8 mouse cellular contexts compared by ENCODE assay signal in genomic region chr7:80687721-80688555, GRCm38 (mm10). TPM values are rescaled to one million over a fixed set of nuclear protein-coding genes. Genes with fewer than 3 reads are reported as not detected.
A peak's percentile ranks its signal among the peaks of the same experiment; 100 is the strongest.
DNase-seq lines count a peak whose midpoint lies in the region; ATAC-seq and TF ChIP-seq lines count a peak whose summit lies in the region.

No protein-coding gene starts in this region.

- peaks cover 18% of the 10 kb centered on the region for H3K4me1 ChIP-seq in embryonic facial prominence, embryonic 10.5 days
- H3K4me1 ChIP-seq in intestine, postnatal 0 days (replicated peaks; ENCODE audit: control insufficient read depth, insufficient read depth, low read length): peaks cover 2% of the 10 kb centered on the region; the same call in 1 of the 2 replicates

- H3K9ac ChIP-seq in intestine, postnatal 0 days (ENCODE audit: low read depth, low read length): peak overlapping the region; percentile 93

- H3K4me3 ChIP-seq in embryonic facial prominence, embryonic 10.5 days: peak overlapping the region; percentile 84
- H3K4me3 ChIP-seq in intestine, postnatal 0 days (ENCODE audit: low read depth, low read length): peak overlapping the region; percentile 86

- peak; percentile 84 for DNase-seq in adrenal gland, adult 2 months
- peak; percentile 80 for DNase-seq in embryonic facial prominence, embryonic 10.5 days (ENCODE audit: low spot score)
- DNase-seq in left cerebral cortex, postnatal 25 days (ENCODE audit: low spot score in 2 of 2): peak; percentile 66 to 71
- DNase-seq in right cerebral cortex, postnatal 14 days: peak; percentile 53
- peak; percentile 48 for DNase-seq in urinary bladder, postnatal 14 days (ENCODE audit: low spot score)

- peaks cover 4% of the 10 kb centered on the region; the same call in 1 of the 2 replicates for H3K27me3 ChIP-seq in embryonic facial prominence, embryonic 10.5 days (replicated peaks; ENCODE audit: low read depth, poor library complexity, severe bottlenecking)
- H3K27me3 ChIP-seq in intestine, postnatal 0 days (replicated peaks; ENCODE audit: control insufficient read depth, insufficient read depth, low read length): no peaks in the 10 kb centered on the region

- H3K4me2 ChIP-seq in intestine, postnatal 0 days (replicated peaks; ENCODE audit: low read depth): peak overlapping the region; percentile 94

- H3K9me3 ChIP-seq in embryonic facial prominence, embryonic 10.5 days: no peaks in the 10 kb centered on the region
- no peaks in the 10 kb centered on the region for H3K9me3 ChIP-seq in intestine, postnatal 0 days (ENCODE audit: control insufficient read depth)

- intact Hi-C loops in left cerebral cortex, postnatal 25 days (cut with DNase I): loop anchor here (2.0 to 5.0 kb wide), 3 partner anchors 25 to 71 kb away; no protein-coding TSS in a partner anchor

- 1% methylated on average over 69 of the region's 69 CpGs for WGBS in embryonic facial prominence, embryonic 10.5 days
- 2% methylated on average over 54 of the region's 69 CpGs for WGBS in intestine, postnatal 0 days

- peak; percentile 57 for TF ChIP-seq CTCF in intestine, postnatal 0 days (IDR thresholded peaks at IDR 0.05; ENCODE audit: low read depth)

- peak; percentile 57 for ATAC-seq in granulocyte monocyte progenitor cell, adult 5-6 weeks (replicated peaks; ENCODE audit: poor library complexity, severe bottlenecking)
- ATAC-seq in intestine, postnatal 0 days: peak; percentile 22; the same call in 1 of the 2 replicates
- ATAC-seq in megakaryocyte-erythroid progenitor cell, adult 5-6 weeks (replicated peaks; ENCODE audit: low FRiP score, low TSS enrichment, poor library complexity, severe bottlenecking): peak; percentile 36

- peak overlapping the region; percentile 93 for H3K27ac ChIP-seq in embryonic facial prominence, embryonic 10.5 days (replicated peaks)
- H3K27ac ChIP-seq in intestine, postnatal 0 days (ENCODE audit: low read depth, low read length): peak overlapping the region; percentile 96

- H3K36me3 ChIP-seq in embryonic facial prominence, embryonic 10.5 days (replicated peaks): no peaks in the 10 kb centered on the region
- no peaks in the 10 kb centered on the region for H3K36me3 ChIP-seq in intestine, postnatal 0 days (ENCODE audit: control insufficient read depth, insufficient read depth)

RNA-seq across cellular contexts. Expression of gene Crtc3, which starts 0.7 kb away (rescaled TPM):
- 10 to 100 TPM; 27.1 to 27.7 TPM for total RNA-seq in adrenal gland, adult 2 months (2021)
- polyA plus RNA-seq in adrenal gland, adult 2 months (2012; rRNA removed): 39.7 and 50.3 TPM in 2 replicates
- 9.0 and 11.2 TPM in 2 replicates for polyA plus RNA-seq in embryonic facial prominence, embryonic 10.5 days (2016; fragmentation: Nextera tagmentation; extraction: Ambion mirVana)
- total RNA-seq in granulocyte monocyte progenitor cell, adult 5-6 weeks (2014; fragmentation: Nextera tagmentation): 21.7 and 33.0 TPM in 2 replicates
- 6.2 and 6.8 TPM in 2 replicates for total RNA-seq in granulocyte monocyte progenitor cell, adult 5-6 weeks (2017)
- polyA plus RNA-seq in intestine, postnatal 0 days (2015; fragmentation: Nextera tagmentation; extraction: Ambion mirVana): 11.5 and 13.8 TPM in 2 replicates
- 10 to 100 TPM; 12.7 to 13.4 TPM for total RNA-seq in left cerebral cortex, postnatal 25 days (2021)
- total RNA-seq in megakaryocyte-erythroid progenitor cell, adult 5-6 weeks (2014; fragmentation: Nextera tagmentation): 29.1 and 29.3 TPM in 2 replicates
- 8.2 and 14.8 TPM in 2 replicates for total RNA-seq in megakaryocyte-erythroid progenitor cell, adult 5-6 weeks (2017)

Comparison
In these comparisons a context has a peak if more than half of its experiments do, and no peak if none do; other contexts are left out.
1. Peak in every context shown above with its lines: DNase-seq, ATAC-seq, H3K4me3 ChIP-seq and H3K27ac ChIP-seq.